ENCODE assay signal across 24 mouse cellular contexts in the genomic region with DNA sequence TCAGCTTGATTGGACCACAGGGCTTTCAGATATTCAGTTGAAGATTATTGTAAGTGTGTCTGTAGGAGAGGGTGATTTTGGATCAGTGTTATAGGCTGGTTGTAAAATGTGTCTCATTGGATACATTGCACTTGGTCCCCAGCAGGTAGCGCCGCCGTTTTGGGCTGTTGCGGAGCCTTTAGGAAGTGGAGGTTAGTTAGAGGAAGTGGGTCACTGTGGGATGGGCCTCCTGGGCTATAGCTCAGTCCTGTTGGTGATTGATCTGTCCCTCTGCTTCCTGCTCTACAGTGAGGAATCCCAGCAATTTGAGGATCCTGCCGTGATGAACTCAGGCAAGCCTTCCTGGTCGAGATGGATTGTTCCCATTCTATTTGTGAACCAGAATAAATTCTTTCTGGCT. TPM values are rescaled to one million over a fixed set of nuclear protein-coding genes. Genes with fewer than 3 reads are reported as not detected.
DNase-seq lines count a peak whose midpoint lies in the region; ATAC-seq lines count a peak whose summit lies in the region.
"Had no signal": no experiment of that assay in that cellular context is flagged by ENCODE, and none has a peak within 500 bp of the region (broad histone marks: within the 10 kb centered on the region; RNA-seq: fewer than 3 reads in every experiment).

No protein-coding gene starts in this region.

- no peaks in the 10 kb centered on the region for H3K4me1 ChIP-seq in liver, embryonic 12.5 days

- no peak overlapping the region for H3K4me2 ChIP-seq in liver, embryonic 12.5 days

- no peaks in the 10 kb centered on the region for H3K36me3 ChIP-seq in liver, embryonic 12.5 days
- H3K36me3 ChIP-seq: G1E had no signal

- peak; percentile 64 for DNase-seq in heart, adult 11 months
- no peak for DNase-seq in heart, adult 9 months (ENCODE audit: low spot score in 2 of 2)
- DNase-seq in c-Kit-positive CD71-positive TER-119-positive erythroid progenitor cells, embryonic 14.5 days (ENCODE audit: low spot score): no peak
- no peak for DNase-seq in left cerebral cortex, postnatal 36 days (ENCODE audit: low spot score in 2 of 2)
- DNase-seq: adrenal gland, adult 2 months; adrenal gland, adult 8-10 months; adrenal gland, postnatal 10 days; adrenal gland, postnatal 14 days; adrenal gland, postnatal 25 days; adrenal gland, postnatal 36 days; B cell, adult 2 months; cerebellum, adult 11 months; cerebellum, adult 11-12 months; cerebellum, adult 18-20 months had no signal

- 0 out of 2 replicates have a peak, but pooled peaks have one; percentile 45 for ATAC-seq in common myeloid progenitor, adult 5-6 weeks (replicated peaks; ENCODE audit: low read depth, poor library complexity, severe bottlenecking)
- peak; percentile 68 for ATAC-seq in granulocyte monocyte progenitor cell, adult 5-6 weeks (replicated peaks; ENCODE audit: poor library complexity, severe bottlenecking)
- ATAC-seq in megakaryocyte progenitor cell, adult 5-6 weeks (replicated peaks; ENCODE audit: poor library complexity): peak; percentile 65
- ATAC-seq in liver, embryonic 12.5 days: no peak
- ATAC-seq: activated CD4-positive, CD25-positive, alpha-beta regulatory T cell, adult 4 months; CD4-positive, CD25-positive, alpha-beta regulatory T cell, adult 4 months; Patski had no signal

- H3K4me3 ChIP-seq in liver, embryonic 12.5 days: no peak overlapping the region

- H3K9me3 ChIP-seq in liver, embryonic 12.5 days (replicated peaks): no peaks in the 10 kb centered on the region

- no peaks in the 10 kb centered on the region for H3K27me3 ChIP-seq in liver, embryonic 12.5 days (replicated peaks)
- H3K27me3 ChIP-seq: CH12.LX, Patski had no signal

- H3K27ac ChIP-seq in liver, embryonic 12.5 days: no peak overlapping the region

- intact Hi-C loops in left cerebral cortex, postnatal 36 days (cut with DNase I): no loop called here

- WGBS in liver, embryonic 12.5 days (ENCODE audit: insufficient replicate concordance): 60% methylated on average over 6 of the region's 6 CpGs

- H3K9ac ChIP-seq in liver, embryonic 12.5 days: no peak overlapping the region

RNA-seq across cellular contexts. Expression of a gene that starts 44.3 kb away (rescaled TPM):
- total RNA-seq in common myeloid progenitor, adult 5-6 weeks (2017): 1.8 and 2.7 TPM in 2 replicates
- 4.6 TPM in 1 of 2 replicates, not detected in the other for total RNA-seq in granulocyte monocyte progenitor cell, adult 5-6 weeks (2014; fragmentation: Nextera tagmentation)
- total RNA-seq in granulocyte monocyte progenitor cell, adult 5-6 weeks (2017): 1.4 TPM in 1 of 2 replicates, not detected in the other
- total RNA-seq in megakaryocyte progenitor cell, adult 5-6 weeks (2015): 0.96 and 1.5 TPM in 2 replicates
- total RNA-seq in megakaryocyte progenitor cell, adult 5-6 weeks (2017): 0.44 and 0.79 TPM in 2 replicates
- polyA plus RNA-seq in liver, embryonic 12.5 days (2016; fragmentation: Nextera tagmentation; extraction: Ambion mirVana): 13.4 and 14.2 TPM in 2 replicates
- 10 to 100 TPM; 45.1 to 48.4 TPM for total RNA-seq in left cerebral cortex, postnatal 36 days (2021)
- total RNA-seq: G1E, MEL had no signal
- polyA plus RNA-seq: G1E had no signal

Comparison
In these comparisons a context has a peak if more than half of its experiments do, and no peak if none do; other contexts are left out.
1. RNA of a gene that starts 44.3 kb away (total RNA-seq): 45.1 to 48.4 TPM in left cerebral cortex, postnatal 36 days; 1.4 to 4.6 TPM in granulocyte monocyte progenitor cell, adult 5-6 weeks, 1.8 to 2.7 TPM in common myeloid progenitor, adult 5-6 weeks and 0.44 to 1.5 TPM in megakaryocyte progenitor cell, adult 5-6 weeks; every median in the first group is over 4 times any median in the second.